Mouse (Mus musculus) testis, postnatal 14 days (tissue): ENCODE results near the gene Dpm2.

ENCODE experiments used
- DNase-seq: peaks from one replicate; pipeline ENCODE4 v3.0.0; 2021; ENCODE audit warnings: low spot score

Gene Dpm2

DNA sequence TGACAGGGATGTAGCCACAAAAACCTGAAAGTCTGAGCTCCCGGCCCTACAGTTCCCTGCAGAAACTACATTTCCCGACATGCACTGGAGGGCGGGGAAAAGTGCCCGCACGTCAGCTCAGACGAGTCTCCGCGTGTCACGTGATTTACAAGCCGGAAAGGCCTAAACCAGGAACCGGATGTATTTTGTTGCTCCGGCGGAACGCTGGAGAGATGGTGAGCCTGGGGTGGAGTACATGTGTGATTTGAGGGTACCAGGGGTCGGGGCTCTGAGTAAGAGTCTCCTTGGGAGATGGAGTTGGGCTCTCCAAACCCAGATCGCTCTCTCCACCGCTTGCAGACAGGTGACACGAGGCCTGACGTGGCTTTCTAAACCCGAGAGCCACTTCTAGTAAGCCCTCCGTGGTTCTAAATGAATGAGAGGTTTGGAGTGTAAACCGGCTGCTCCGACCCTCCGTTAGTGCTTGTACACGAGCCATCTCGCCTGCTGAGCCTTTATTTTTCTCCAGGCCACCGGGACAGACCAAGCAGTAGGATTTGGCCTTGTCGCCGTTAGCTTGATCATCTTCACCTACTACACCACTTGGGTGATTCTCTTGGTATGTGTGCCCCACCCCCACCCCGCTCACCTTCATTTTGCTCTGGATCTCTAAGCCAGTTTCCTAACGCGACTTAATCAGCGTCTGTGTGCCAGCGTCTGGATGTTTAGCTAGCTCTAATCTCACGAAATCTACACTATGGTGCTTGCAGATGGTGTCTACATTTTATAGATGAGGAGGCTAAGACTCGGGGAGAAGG is at the start of gene Dpm2:
Dpm2 (plus strand) TSS at position 161 of the 797 bp plus-strand sequence.
- peak; percentile 89 for DNase-seq

- no peak for DNase-seq
Observed at GRCm38 (mm10) chr2:32524536-32525031, 46.1 kb upstream of the Dpm2 start.

- no peak for DNase-seq
Observed at GRCm38 (mm10) chr2:32525816-32526215, 44.8 kb upstream of the Dpm2 start.

GRCm38 (mm10) chr2:32527468-32527966 is 43.1 kb upstream of the Dpm2 start:
- no peak for DNase-seq

DNA sequence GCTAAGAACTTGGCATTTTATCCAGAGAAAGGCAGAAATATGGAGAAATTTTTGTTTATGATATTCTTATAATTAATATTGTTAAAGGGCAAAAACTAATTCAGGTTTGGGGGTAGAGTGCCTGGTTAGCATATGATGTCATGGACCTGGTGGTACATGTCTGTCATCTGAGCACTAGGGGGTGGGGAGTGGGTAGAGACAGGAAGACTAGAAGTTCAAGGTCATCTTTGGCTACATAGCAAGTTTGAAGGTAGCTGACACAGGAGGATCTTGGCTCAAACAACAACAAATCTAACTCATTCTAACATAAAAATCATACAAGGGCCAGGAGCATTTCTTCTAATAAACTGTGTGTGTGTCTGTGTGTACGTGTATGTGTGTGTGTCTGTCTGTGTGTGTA is 42.3 kb upstream of the Dpm2 start:
- no peak for DNase-seq

DNA sequence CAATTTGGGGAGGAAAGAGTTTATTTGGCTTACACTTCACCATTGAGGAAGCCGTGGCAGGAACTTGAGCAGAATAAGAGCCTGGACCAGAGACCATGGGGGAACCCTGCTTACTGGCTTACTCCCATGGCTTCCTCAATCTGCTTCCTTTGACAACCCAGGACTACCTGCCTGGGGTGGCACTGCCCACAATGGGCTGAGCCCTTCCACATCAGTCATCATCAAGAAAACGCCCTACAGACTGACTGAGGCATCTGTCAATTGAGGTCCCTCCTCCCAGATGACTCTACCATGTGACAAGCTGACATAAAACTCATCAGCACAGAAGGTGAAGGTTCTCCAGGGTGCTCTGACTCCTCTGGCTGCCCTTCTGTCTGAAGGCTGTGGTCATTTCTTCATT is 40.2 kb upstream of the Dpm2 start:
- DNase-seq = no peak

GRCm38 (mm10) chr2:32533163-32533562 is 37.5 kb upstream of the Dpm2 start:
- no peak for DNase-seq

GRCm38 (mm10) chr2:32534061-32534732 is 36.5 kb upstream of the Dpm2 start:
- peak; percentile 47 for DNase-seq

DNA sequence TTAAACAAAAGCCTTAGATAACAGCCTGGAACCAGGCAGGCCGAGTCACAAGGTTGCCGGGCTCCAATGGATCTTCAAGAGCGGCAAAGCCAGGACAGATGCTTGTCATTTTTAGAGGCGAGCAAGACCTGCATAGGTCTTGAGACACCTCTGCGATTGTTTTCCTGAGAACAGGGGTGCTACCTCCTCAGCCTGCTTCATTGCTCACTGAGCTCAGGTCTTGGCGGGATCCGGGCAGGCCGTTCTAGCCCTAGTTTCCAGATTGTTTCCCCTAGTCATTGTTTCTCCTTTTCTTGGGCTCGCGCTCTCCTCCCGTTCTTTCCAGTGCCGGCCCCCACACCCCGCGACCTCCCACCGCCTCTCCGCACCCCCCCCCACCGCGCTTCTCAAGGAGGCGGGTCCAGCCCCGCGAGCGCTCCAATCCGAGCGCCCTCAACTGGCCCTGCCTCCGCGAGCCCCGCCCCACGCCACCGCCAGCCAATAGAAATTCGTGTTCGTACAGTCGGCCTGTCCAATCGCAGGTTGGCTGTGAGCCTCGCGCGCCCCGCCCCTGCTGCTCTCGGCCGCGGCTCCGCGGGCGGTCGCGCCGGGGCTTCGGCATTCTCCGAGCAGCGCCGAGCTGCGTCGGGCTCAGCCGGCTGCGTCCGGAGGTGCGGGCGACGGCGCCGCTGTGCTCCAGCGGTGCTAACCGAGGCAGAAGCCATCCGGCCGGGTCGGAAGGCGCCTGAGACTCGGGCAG is 35.8 kb upstream of the Dpm2 start, which contains the start of gene Fam102a:
Fam102a (plus strand) TSS at position 600 of the 739 bp plus-strand sequence.
- peak; percentile 99 for DNase-seq

DNA sequence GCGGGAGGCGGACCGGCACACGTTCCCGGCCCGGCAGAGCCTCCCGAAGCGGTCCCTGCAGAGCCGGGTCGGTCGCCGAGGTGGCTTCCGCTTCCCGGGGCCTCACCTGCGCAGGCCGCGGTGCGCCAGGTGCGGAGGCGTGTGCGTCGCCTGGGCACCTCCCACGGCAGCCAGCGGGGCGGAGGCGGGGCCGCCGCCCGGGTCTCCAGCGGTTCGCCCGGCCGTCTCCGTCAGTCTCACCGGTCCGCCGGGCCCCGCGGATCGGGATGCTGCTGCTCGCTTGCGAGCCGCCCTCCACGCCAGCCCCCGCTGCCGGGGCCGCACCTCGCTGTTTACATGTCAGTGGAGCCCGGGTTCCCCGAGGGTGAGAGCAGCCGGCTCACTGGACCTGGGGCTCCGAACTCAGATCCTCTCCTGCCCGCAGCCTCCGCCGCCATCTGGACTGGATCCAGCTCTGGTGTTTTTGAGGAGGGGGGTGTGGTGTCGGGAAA is 35.1 kb upstream of the Dpm2 start:
- DNase-seq = peak; percentile 78

DNA sequence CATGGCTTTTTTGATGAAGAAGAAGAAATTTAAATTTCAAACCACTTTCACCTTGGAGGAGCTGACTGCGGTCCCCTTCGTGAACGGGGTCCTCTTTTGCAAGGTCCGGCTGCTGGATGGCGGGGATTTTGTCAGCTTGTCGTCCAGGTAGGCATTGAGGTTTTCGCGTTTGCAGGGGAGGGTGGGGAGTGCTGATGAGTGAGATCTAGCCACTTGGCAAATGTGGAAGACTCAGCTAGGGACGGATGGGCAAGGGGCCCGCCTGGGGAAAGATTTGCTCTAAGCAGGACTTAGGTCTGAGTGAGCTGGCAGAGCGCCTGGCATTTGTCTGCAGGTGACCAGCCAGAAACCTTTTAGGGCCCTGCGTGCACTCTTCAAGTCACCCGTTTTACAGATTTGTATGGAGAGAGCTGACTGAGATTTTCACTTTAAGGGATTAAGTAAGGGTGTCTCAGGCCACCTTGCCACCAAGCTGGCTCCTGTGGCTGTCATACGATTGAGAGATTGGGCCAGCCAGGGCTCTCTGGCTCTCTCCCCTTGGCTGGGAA is 34.5 kb upstream of the Dpm2 start:
- DNase-seq = peak; percentile 39

DNA sequence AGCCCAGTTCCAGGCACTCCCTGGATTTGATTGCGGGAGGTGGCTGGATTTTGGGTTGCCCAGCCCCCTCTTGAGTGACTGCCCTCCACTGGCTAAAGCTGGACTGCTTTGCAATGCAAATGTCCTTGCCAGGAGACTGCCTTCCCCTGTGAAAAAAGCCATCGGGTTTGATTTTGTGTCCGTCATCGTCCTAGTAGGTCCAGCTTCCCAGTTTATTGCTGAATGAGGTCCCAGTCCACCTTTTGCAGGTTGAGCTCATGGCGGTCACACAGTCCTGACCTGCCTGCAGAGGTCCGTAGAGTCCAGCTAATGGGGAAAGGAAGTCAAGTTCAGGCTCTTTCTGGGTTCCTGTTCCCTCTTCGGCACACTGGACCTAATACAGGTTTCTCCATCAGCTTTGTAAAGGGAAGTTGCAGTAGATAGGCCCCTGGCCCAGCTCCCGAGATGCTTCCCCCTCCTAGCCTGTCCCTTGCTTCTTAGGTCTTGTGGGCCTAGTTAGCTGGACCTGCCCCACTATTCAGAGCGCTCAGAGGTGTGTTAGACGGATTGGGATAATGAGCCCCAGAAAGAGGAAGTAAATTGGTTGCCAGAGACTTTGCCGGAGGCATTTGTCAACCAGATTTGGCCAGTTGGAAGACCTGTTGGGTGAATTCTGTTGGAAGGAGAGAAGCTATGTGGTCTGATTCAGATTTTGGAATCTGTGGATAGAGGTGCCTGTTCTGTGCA is 33.9 kb upstream of the Dpm2 start:
- peak; percentile 38 for DNase-seq

- peak; percentile 37 for DNase-seq
Observed at GRCm38 (mm10) chr2:32537360-32537905, 33.2 kb upstream of the Dpm2 start.

DNA sequence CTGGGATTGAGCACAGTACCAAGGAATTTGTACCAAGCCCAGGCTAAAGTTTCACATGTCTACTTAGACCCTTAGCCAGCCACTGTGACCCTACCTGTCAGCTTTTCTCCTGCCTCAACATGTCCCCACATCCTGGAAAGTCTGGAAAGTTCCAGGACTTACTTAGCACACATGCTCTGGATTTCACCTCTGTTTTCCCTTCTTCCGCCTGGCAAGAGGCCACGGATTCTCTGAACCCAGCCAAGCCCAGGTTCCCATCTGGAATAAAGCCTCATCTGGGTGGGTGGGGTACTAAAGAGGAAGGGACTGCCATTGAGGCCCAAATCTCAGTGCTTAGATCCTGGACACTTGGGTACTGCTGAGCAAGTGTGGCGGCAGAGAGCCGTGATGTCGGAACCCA is 32.7 kb upstream of the Dpm2 start:
- DNase-seq = no peak

GRCm38 (mm10) chr2:32538461-32538860 is 32.2 kb upstream of the Dpm2 start:
- no peak for DNase-seq

DNA sequence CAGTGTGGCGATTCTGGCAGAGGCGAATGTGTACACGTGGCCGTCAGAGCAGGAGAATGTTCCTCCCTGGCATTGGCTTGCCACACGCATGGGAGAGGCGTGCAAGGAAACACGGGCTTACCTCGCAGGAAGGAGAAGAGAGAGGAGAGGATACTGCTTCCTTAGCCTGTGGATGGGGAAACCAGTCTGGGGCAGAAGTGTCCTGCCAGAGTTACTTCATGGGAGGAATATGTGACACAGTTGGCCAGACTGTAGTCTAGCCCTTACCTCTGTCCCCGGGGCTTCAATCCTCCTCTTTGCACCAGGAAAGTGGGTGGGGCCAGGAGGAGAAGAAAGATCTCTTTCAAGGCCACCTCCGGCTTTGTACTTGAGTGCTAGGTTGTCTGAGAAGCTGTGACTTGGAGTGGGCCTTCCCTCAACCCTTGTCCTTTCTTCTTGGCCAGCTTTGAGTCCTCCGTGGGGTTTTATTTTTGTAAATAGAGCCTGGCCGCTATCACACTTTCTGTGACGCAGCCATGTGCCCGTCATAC is 31.1 kb upstream of the Dpm2 start:
- DNase-seq = no peak

GRCm38 (mm10) chr2:32541333-32541908 is 29.2 kb upstream of the Dpm2 start:
- DNase-seq = peak; percentile 62

- DNase-seq = peak; percentile 74
Observed at GRCm38 (mm10) chr2:32541986-32542573, 28.6 kb upstream of the Dpm2 start.

- no peak for DNase-seq
Observed at GRCm38 (mm10) chr2:32543031-32543449, 27.6 kb upstream of the Dpm2 start.

GRCm38 (mm10) chr2:32546951-32547350 is 23.7 kb upstream of the Dpm2 start:
- no peak for DNase-seq
